17 mouse cellular contexts compared by ENCODE assay signal in genomic region chr17:79135826-79136225, GRCm38 (mm10).
DNase-seq lines count a peak whose midpoint lies in the region; ATAC-seq lines count a peak whose summit lies in the region.
"Had no signal": no experiment of that assay in that cellular context is flagged by ENCODE, and none has a peak within 500 bp of the region (broad histone marks: within the 10 kb centered on the region; RNA-seq: fewer than 3 reads in every experiment).

No protein-coding gene starts in this region.

- H3K9me3 ChIP-seq in kidney, embryonic 14.5 days (ENCODE audit: control insufficient read depth, low read length) = peaks cover 2% of the 10 kb centered on the region; the same call in 1 of the 2 replicates
- H3K9me3 ChIP-seq: embryonic facial prominence, embryonic 12.5 days; limb, embryonic 15.5 days; megakaryocyte, embryonic 14.5 days had no signal

- no peak for ATAC-seq in cerebellum, adult (ENCODE audit: insufficient number of reproducible peaks, low FRiP score, low TSS enrichment)
- no peak for ATAC-seq in kidney, embryonic 14.5 days (ENCODE audit: low FRiP score, low TSS enrichment)
- ATAC-seq: forebrain, embryonic 16.5 days; midbrain, embryonic 16.5 days had no signal

- no peak overlapping the region for H3K9ac ChIP-seq in kidney, embryonic 14.5 days (ENCODE audit: low read depth, low read length)
- H3K9ac ChIP-seq: embryonic facial prominence, embryonic 12.5 days; limb, embryonic 15.5 days had no signal

- H3K27ac ChIP-seq in kidney, embryonic 14.5 days (ENCODE audit: low read depth, low read length) = no peak overlapping the region
- H3K27ac ChIP-seq: embryonic facial prominence, embryonic 12.5 days; hindbrain, postnatal 0 days; kidney, postnatal 0 days; limb, embryonic 15.5 days had no signal

- no peaks in the 10 kb centered on the region for H3K27me3 ChIP-seq in kidney, embryonic 14.5 days (ENCODE audit: control insufficient read depth, insufficient read depth, low read length)
- H3K27me3 ChIP-seq: embryonic facial prominence, embryonic 12.5 days; limb, embryonic 15.5 days; megakaryocyte, embryonic 14.5 days had no signal

- H3K4me1 ChIP-seq in kidney, embryonic 14.5 days (ENCODE audit: control insufficient read depth, insufficient read depth, low read length) = no peaks in the 10 kb centered on the region
- H3K4me1 ChIP-seq: embryonic facial prominence, embryonic 12.5 days; limb, embryonic 15.5 days had no signal

- WGBS in kidney, embryonic 14.5 days = 58% methylated on average over 6 of the region's 6 CpGs

- no peak overlapping the region for H3K4me3 ChIP-seq in kidney, embryonic 14.5 days (ENCODE audit: low read length)
- H3K4me3 ChIP-seq: embryonic facial prominence, embryonic 12.5 days; limb, embryonic 15.5 days; megakaryocyte, embryonic 14.5 days had no signal

- no peak overlapping the region for H3K4me2 ChIP-seq in kidney, embryonic 14.5 days (replicated peaks; ENCODE audit: low read depth, low read length)
- H3K4me2 ChIP-seq: embryonic facial prominence, embryonic 12.5 days; limb, embryonic 15.5 days had no signal

- peak; percentile 48 to 50 for DNase-seq in cerebellum, postnatal 10 days
- DNase-seq in kidney, adult 11 months = peak; percentile 29
- peak; percentile 5 for DNase-seq in heart, postnatal 25 days (ENCODE audit: low spot score)
- DNase-seq in kidney, postnatal 14 days = peak; percentile 7
- no peak for DNase-seq in frontal cortex, postnatal 36 days (ENCODE audit: low spot score in 2 of 2)
- DNase-seq in urinary bladder, postnatal 4 days (ENCODE audit: low spot score in 2 of 2) = no peak
- DNase-seq: layer of hippocampus, adult 9-11 months; thymus, postnatal 4 days had no signal

- no peaks in the 10 kb centered on the region for H3K36me3 ChIP-seq in kidney, embryonic 14.5 days (ENCODE audit: control insufficient read depth, insufficient read depth, low read length)
- H3K36me3 ChIP-seq: embryonic facial prominence, embryonic 12.5 days; limb, embryonic 15.5 days had no signal

- intact Hi-C loops in heart, postnatal 25 days (cut with DNase I) = no loop called here

Comparison
In these comparisons a context has a peak if more than half of its experiments do, and no peak if none do; other contexts are left out.
1. DNase-seq: peak in cerebellum, postnatal 10 days (2 of 2), kidney, adult 11 months (single experiment), heart, postnatal 25 days (single experiment) and kidney, postnatal 14 days (single experiment); none in frontal cortex, postnatal 36 days (0 of 2) and urinary bladder, postnatal 4 days (0 of 2).